9 mouse cellular contexts compared by ENCODE assay signal in the genomic region with DNA sequence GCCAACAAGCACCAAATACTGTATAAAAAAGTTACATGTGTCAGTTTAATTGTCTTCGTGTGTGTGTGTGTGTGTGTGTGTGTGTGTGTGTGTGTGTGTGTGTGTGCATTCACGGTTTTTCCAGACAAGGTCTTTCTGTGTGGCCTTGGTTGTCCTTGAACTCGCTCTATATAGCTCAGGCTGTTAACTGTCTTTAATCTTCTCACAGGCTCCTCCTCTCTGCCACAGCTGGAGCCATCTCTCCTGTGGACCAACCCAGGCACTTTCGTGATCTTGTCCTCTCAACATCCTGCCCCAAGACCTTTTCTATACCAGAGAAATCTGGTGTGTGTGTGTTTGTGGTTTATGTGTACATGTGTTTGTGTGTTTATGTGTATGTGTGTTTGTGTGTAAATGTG. TPM values are rescaled to one million over a fixed set of nuclear protein-coding genes. Genes with fewer than 3 reads are reported as not detected.
DNase-seq lines count a peak whose midpoint lies in the region; ATAC-seq lines count a peak whose summit lies in the region.
"Had no signal": no experiment of that assay in that cellular context is flagged by ENCODE, and none has a peak within 500 bp of the region (broad histone marks: within the 10 kb centered on the region; RNA-seq: fewer than 3 reads in every experiment).

No protein-coding gene starts in this region.

- no peak overlapping the region for H3K4me3 ChIP-seq in kidney, embryonic 14.5 days (ENCODE audit: low read length)
- no peak overlapping the region for H3K4me3 ChIP-seq in embryonic facial prominence, embryonic 11.5 days (ENCODE audit: low read depth, low read length)
- H3K4me3 ChIP-seq in liver, embryonic 11.5 days (ENCODE audit: low read depth, low read length), result no peak overlapping the region

- H3K36me3 ChIP-seq in kidney, embryonic 14.5 days (ENCODE audit: control insufficient read depth, insufficient read depth, low read length), result no peaks in the 10 kb centered on the region
- no peaks in the 10 kb centered on the region for H3K36me3 ChIP-seq in embryonic facial prominence, embryonic 11.5 days (replicated peaks; ENCODE audit: control insufficient read depth, insufficient read depth, low read depth, low read length)
- H3K36me3 ChIP-seq in liver, embryonic 11.5 days (ENCODE audit: control insufficient read depth, insufficient read depth, low read length), result no peaks in the 10 kb centered on the region

- no peaks in the 10 kb centered on the region for H3K9me3 ChIP-seq in kidney, embryonic 14.5 days (ENCODE audit: control insufficient read depth, low read length)
- H3K9me3 ChIP-seq in embryonic facial prominence, embryonic 11.5 days (replicated peaks; ENCODE audit: control insufficient read depth, low read length), result no peaks in the 10 kb centered on the region
- no peaks in the 10 kb centered on the region for H3K9me3 ChIP-seq in liver, embryonic 11.5 days (ENCODE audit: control insufficient read depth, low read length)

- no peak for ATAC-seq in kidney, embryonic 14.5 days (ENCODE audit: low FRiP score, low TSS enrichment)
- ATAC-seq in embryonic facial prominence, embryonic 11.5 days (replicated peaks; ENCODE audit: insufficient number of reproducible peaks, low FRiP score, low TSS enrichment, low read depth), result no peak
- no peak for ATAC-seq in liver, embryonic 11.5 days (replicated peaks; ENCODE audit: low FRiP score)

- 21% methylated on average over 4 of the region's 4 CpGs for WGBS in kidney, embryonic 14.5 days
- 44% methylated on average over 4 of the region's 4 CpGs for WGBS in embryonic facial prominence, embryonic 11.5 days
- 47% methylated on average over 4 of the region's 4 CpGs for WGBS in liver, embryonic 11.5 days

- peak overlapping the region; percentile 96 for H3K27ac ChIP-seq in kidney, embryonic 14.5 days (ENCODE audit: low read depth, low read length)
- H3K27ac ChIP-seq in embryonic facial prominence, embryonic 11.5 days (replicated peaks; ENCODE audit: low read depth, low read length), result peak overlapping the region; percentile 83; the same call in 1 of the 2 replicates
- H3K27ac ChIP-seq in liver, embryonic 11.5 days (ENCODE audit: low read depth, low read length), result 0 out of 2 replicates have a peak overlapping the region, but pooled peaks have one; percentile 41

- peak; percentile 43 for DNase-seq in cerebellum, adult 9-10 months
- DNase-seq in cerebellum, adult 8-10 months, result no peak
- no peak for DNase-seq in kidney, postnatal 4 days
- no peak for DNase-seq in embryonic facial prominence, embryonic 11.5 days (ENCODE audit: low spot score)
- no peak for DNase-seq in liver, embryonic 11.5 days (ENCODE audit: low spot score)
- DNase-seq in layer of hippocampus, adult 8-10 months (ENCODE audit: low spot score in 2 of 2), result no peak
- DNase-seq in embryo, embryonic 11 days, result no peak
- DNase-seq: lung, adult 2 months had no signal

- no peaks in the 10 kb centered on the region for H3K27me3 ChIP-seq in kidney, embryonic 14.5 days (ENCODE audit: control insufficient read depth, insufficient read depth, low read length)
- H3K27me3 ChIP-seq in embryonic facial prominence, embryonic 11.5 days (ENCODE audit: control insufficient read depth, insufficient read depth, low read length), result no peaks in the 10 kb centered on the region; the same call in 1 of the 2 replicates
- no peaks in the 10 kb centered on the region for H3K27me3 ChIP-seq in liver, embryonic 11.5 days (replicated peaks; ENCODE audit: control insufficient read depth, insufficient read depth, low read length)

- no peak overlapping the region for H3K9ac ChIP-seq in kidney, embryonic 14.5 days (ENCODE audit: low read depth, low read length)
- H3K9ac ChIP-seq in embryonic facial prominence, embryonic 11.5 days (replicated peaks; ENCODE audit: low read length), result no peak overlapping the region
- H3K9ac ChIP-seq in liver, embryonic 11.5 days (ENCODE audit: low read depth, low read length), result no peak overlapping the region

- H3K4me2 ChIP-seq in kidney, embryonic 14.5 days (replicated peaks; ENCODE audit: low read depth, low read length), result no peak overlapping the region
- no peak overlapping the region for H3K4me2 ChIP-seq in embryonic facial prominence, embryonic 11.5 days (ENCODE audit: low read depth, low read length)
- H3K4me2 ChIP-seq in liver, embryonic 11.5 days, result no peak overlapping the region

- peaks cover 80% of the 10 kb centered on the region for H3K4me1 ChIP-seq in kidney, embryonic 14.5 days (ENCODE audit: control insufficient read depth, insufficient read depth, low read length)
- H3K4me1 ChIP-seq in embryonic facial prominence, embryonic 11.5 days (ENCODE audit: control insufficient read depth, insufficient read depth, low read length), result peaks cover 38% of the 10 kb centered on the region
- peaks cover 64% of the 10 kb centered on the region for H3K4me1 ChIP-seq in liver, embryonic 11.5 days (replicated peaks; ENCODE audit: control insufficient read depth, insufficient read depth, low read length)

RNA-seq across cellular contexts. Expression of a gene that starts 24.6 kb away (rescaled TPM):
- 33.8 and 37.3 TPM in 2 replicates for polyA plus RNA-seq in kidney, embryonic 14.5 days (2014; fragmentation: Nextera tagmentation; extraction: Ambion mirVana)
- polyA plus RNA-seq in embryonic facial prominence, embryonic 11.5 days (2014; fragmentation: Nextera tagmentation; extraction: Ambion mirVana), result 9.6 and 11.2 TPM in 2 replicates
- 27.4 and 29.7 TPM in 2 replicates for polyA plus RNA-seq in liver, embryonic 11.5 days (2014; fragmentation: Nextera tagmentation; extraction: Ambion mirVana)
- total RNA-seq in layer of hippocampus, adult 8-10 months (2022), result 10 to 100 TPM; 38.2 to 43.8 (median 41.1) TPM

RNA-seq across cellular contexts. Expression of a gene that starts 24.9 kb away (rescaled TPM):
- 0.57 and 1.4 TPM in 2 replicates for polyA plus RNA-seq in kidney, embryonic 14.5 days (2014; fragmentation: Nextera tagmentation; extraction: Ambion mirVana)
- polyA plus RNA-seq in embryonic facial prominence, embryonic 11.5 days (2014; fragmentation: Nextera tagmentation; extraction: Ambion mirVana), result 0.31 and 0.55 TPM in 2 replicates
- polyA plus RNA-seq in liver, embryonic 11.5 days (2014; fragmentation: Nextera tagmentation; extraction: Ambion mirVana), result 1.3 and 1.5 TPM in 2 replicates
- total RNA-seq in layer of hippocampus, adult 8-10 months (2022), result 1 to 10 TPM; 1.2 to 1.6 (median 1.5) TPM

RNA-seq across cellular contexts. Expression of a gene that starts 48.5 kb away (rescaled TPM):
- polyA plus RNA-seq in kidney, embryonic 14.5 days (2014; fragmentation: Nextera tagmentation; extraction: Ambion mirVana), result 10.4 and 11.1 TPM in 2 replicates
- 8.3 and 8.8 TPM in 2 replicates for polyA plus RNA-seq in embryonic facial prominence, embryonic 11.5 days (2014; fragmentation: Nextera tagmentation; extraction: Ambion mirVana)
- 9.0 and 13.1 TPM in 2 replicates for polyA plus RNA-seq in liver, embryonic 11.5 days (2014; fragmentation: Nextera tagmentation; extraction: Ambion mirVana)
- 10 to 100 TPM; 22.1 to 27.3 (median 24.7) TPM for total RNA-seq in layer of hippocampus, adult 8-10 months (2022)

RNA-seq across cellular contexts. Expression of a gene that starts 48.6 kb away (rescaled TPM):
- 22.3 and 37.7 TPM in 2 replicates for polyA plus RNA-seq in kidney, embryonic 14.5 days (2014; fragmentation: Nextera tagmentation; extraction: Ambion mirVana)
- polyA plus RNA-seq in embryonic facial prominence, embryonic 11.5 days (2014; fragmentation: Nextera tagmentation; extraction: Ambion mirVana), result 28.9 and 29.7 TPM in 2 replicates
- 46.7 and 47.0 TPM in 2 replicates for polyA plus RNA-seq in liver, embryonic 11.5 days (2014; fragmentation: Nextera tagmentation; extraction: Ambion mirVana)
- total RNA-seq in layer of hippocampus, adult 8-10 months (2022), result 10 to 100 TPM; 32.8 to 37.1 (median 35.7) TPM

RNA-seq across cellular contexts. Expression of a gene that starts 52.9 kb away (rescaled TPM):
- 4.5 and 6.0 TPM in 2 replicates for polyA plus RNA-seq in kidney, embryonic 14.5 days (2014; fragmentation: Nextera tagmentation; extraction: Ambion mirVana)
- polyA plus RNA-seq in embryonic facial prominence, embryonic 11.5 days (2014; fragmentation: Nextera tagmentation; extraction: Ambion mirVana), result 1.3 and 1.8 TPM in 2 replicates
- polyA plus RNA-seq in liver, embryonic 11.5 days (2014; fragmentation: Nextera tagmentation; extraction: Ambion mirVana), result 5.1 and 5.5 TPM in 2 replicates
- total RNA-seq in layer of hippocampus, adult 8-10 months (2022), result 10 to 100 TPM in 1 of 4 experiments, 1 to 10 TPM in 3; 9.6 to 10.8 (median 9.8) TPM

Comparison
In these comparisons a context has a peak if more than half of its experiments do, and no peak if none do; other contexts are left out.
1. H3K27ac ChIP-seq: peak in every context shown above with its lines; median percentile 96 in kidney, embryonic 14.5 days; 83 in embryonic facial prominence, embryonic 11.5 days; 41 in liver, embryonic 11.5 days.